Mouse (Mus musculus) heart, adult 9 months (tissue): ENCODE data around the gene Tiparp.

Experiments
- DNase-seq, 2 experiments: peaks; one replicate each; pipeline ENCODE4 v3.0.0; 2022; ENCODE audit warnings: low spot score in 2 of 2

Gene Tiparp

GRCm38 (mm10) chr3:65527691-65528601 is at the start of gene Tiparp:
Gene Tiparp (plus strand): TSS chr3:65528410.
- peak; percentile 89 to 93 for DNase-seq

- DNase-seq: no peak
These were observed 47.5 kb upstream of the Tiparp start for GRCm38 (mm10) chr3:65480676-65481075.

GRCm38 (mm10) chr3:65482266-65482665 is 45.9 kb upstream of the Tiparp start:
- DNase-seq: no peak

DNA sequence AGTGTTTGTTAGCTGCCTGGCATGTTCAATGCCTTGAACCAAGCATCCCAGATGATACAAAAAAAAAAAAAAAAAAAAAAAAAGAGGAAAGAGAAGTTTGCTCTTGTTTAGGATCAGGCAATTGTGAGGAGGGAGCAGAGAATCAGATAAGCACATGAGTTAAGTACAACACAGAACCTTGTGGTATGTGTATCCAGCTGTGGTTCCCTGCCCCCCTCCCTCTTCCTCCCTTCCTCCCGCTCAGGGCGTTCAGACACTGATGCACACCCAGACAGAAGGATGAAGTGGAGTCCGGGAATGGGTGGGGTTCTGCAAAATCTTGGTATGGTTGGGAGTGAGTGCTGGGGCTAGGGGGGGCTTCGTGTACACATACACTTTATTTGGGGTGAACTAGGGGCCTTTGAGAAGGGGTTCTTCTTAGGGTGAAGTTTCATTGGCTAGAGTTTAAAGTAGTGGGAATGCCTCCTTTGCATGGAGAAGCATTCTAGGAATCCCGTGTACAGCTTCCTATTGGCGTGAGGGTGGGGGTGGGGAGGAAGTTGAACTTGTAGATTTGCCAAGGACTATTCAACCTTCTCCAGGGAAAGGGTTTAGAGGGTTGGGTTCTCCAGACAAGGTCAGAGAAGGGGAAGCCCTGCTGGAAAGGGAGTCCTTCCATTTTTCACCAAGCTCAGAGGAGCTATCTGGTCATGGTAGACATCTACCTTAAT is 45.4 kb upstream of the Tiparp start:
- no peak for DNase-seq

- DNase-seq: no peak
These were observed 44.0 kb upstream of the Tiparp start for GRCm38 (mm10) chr3:65484161-65484733.

GRCm38 (mm10) chr3:65487419-65488088 is 40.7 kb upstream of the Tiparp start:
- DNase-seq: no peak

GRCm38 (mm10) chr3:65488556-65489244 is 39.5 kb upstream of the Tiparp start:
- no peak for DNase-seq

GRCm38 (mm10) chr3:65489601-65490000 is 38.6 kb upstream of the Tiparp start:
- no peak for DNase-seq

GRCm38 (mm10) chr3:65494291-65494763 is 33.9 kb upstream of the Tiparp start:
- DNase-seq: peak; percentile 76 to 79

DNA sequence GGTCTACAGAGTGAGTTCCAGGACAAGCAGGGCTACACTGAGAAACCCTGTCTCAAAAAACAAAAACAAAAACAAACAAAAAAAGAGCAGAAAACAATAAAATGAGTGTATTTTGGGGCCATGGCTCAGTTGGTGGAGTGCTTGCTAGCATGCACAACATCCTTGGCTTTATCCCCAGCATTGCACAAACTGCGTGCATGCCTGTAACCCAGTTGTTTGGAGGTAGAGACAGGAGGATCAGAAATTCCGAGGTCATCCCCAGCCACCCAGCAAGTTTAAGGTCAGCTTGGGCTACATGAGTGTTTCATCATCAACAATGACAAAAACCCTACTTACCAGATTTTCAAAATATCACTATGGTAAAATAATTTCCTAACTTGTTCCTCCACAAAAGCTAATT is 20.4 kb upstream of the Tiparp start:
- no peak for DNase-seq

DNA sequence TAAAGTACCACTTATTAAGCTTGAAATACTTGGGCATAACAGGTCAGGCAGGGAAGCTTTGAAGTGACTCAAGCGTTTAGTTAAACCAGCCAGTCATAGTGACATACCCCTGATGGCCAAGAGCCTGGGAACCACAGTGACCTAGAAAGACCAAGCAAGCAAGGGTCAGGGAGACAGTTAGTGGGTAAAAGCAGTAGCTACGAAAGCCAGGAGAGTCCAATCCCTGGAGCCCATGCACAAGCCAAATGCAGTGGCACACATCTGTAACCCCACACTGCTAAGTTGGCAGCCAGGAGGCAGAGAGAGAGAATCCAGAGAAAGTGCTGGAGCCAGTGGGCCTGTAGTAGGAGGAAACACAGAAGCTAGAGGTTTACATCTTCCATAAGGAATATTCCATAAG is 17.6 kb upstream of the Tiparp start:
- DNase-seq: no peak

DNA sequence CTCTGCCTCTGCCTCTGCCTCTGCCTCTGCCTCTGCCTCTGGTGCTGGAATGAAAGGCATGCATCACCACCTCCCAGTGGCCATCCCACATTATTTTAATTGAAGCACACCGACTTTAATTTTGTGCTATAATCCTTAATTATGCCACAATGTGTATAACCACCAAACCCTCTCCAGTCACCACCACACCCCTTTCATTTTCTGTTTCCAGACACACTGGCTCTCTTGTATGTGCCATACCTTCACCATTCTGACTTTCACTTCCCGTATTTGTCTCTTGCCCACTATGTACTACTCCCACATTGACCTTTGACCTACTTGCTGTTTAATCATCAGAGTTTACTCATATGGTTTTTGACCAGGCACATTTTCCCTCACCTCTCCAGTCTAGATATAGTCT is 12.5 kb upstream of the Tiparp start:
- DNase-seq: peak in 1 of 2 experiments; percentile 21

GRCm38 (mm10) chr3:65516526-65516925 is 11.7 kb upstream of the Tiparp start:
- no peak for DNase-seq

- no peak for DNase-seq
These were observed 11.1 kb upstream of the Tiparp start for GRCm38 (mm10) chr3:65517141-65517540.

- DNase-seq: no peak
These were observed 10.3 kb upstream of the Tiparp start for GRCm38 (mm10) chr3:65517747-65518527.

DNA sequence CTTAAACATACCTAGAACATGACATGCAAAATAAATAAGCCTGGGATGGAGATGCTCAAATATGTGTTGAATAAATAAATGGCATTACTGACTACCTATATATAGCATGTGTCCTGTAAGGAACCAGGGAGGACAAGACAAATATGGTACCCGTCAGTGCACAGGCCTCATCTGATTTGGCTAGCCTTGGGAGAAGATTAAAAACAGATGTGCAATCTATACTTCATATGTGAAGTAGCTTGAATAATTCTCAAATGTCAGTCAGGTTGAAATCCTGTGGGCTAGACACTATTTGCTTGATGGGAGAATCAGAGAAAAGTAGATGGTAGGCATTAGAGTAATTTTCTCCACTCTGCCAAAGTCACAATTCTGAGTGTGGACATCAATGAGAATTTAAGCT is 6.8 kb upstream of the Tiparp start:
- DNase-seq: no peak

- no peak for DNase-seq
These were observed 4.8 kb upstream of the Tiparp start for GRCm38 (mm10) chr3:65523397-65523796.

DNA sequence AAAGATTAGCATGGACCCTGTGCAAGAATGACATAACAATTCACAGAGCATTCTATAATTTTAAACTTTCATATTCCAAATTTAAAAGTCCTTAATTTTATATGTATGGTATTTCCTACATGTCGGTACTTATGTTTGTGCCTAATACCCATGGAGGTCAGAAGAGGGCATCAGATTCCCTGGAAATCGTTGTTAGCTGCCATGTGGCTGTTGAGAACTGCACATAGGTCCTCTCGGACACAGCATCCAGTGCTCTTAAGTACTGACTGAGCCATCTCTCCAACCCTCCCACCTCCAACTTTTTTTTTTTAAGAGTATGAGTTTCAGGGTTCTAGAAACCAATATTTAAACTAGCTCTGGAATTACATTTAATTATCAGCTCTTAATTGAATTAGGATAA is 2.5 kb upstream of the Tiparp start:
- no peak for DNase-seq

DNA sequence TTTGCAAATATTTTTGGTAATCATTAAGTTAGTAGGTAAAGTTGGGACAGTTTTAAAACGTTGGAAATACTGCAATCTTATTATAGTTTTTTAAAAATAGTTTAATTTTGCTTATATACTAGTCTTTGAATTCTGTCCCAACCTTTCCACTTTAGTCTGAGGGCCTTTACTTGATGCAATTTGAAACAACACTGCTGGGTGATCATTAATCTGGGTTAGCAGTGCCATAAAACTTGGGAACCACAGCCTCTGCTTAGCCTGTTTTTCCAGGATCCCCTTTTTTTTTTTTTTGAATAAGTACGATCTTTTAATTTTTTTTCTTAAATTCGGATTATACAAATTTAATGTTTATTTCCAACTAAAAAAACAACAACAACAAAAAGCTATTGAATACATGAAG is 1.0 kb upstream of the Tiparp start:
- DNase-seq: no peak
